Mouse (Mus musculus): Measurements from ENCODE around the gene Sdk2. TPM values are rescaled to one million over a fixed set of nuclear protein-coding genes. Genes with fewer than 3 reads are reported as not detected.

Sdk2 gene
- total and polyA plus RNA-seq, 3 experiments = 0.22 TPM; not detected in 2

DNA sequence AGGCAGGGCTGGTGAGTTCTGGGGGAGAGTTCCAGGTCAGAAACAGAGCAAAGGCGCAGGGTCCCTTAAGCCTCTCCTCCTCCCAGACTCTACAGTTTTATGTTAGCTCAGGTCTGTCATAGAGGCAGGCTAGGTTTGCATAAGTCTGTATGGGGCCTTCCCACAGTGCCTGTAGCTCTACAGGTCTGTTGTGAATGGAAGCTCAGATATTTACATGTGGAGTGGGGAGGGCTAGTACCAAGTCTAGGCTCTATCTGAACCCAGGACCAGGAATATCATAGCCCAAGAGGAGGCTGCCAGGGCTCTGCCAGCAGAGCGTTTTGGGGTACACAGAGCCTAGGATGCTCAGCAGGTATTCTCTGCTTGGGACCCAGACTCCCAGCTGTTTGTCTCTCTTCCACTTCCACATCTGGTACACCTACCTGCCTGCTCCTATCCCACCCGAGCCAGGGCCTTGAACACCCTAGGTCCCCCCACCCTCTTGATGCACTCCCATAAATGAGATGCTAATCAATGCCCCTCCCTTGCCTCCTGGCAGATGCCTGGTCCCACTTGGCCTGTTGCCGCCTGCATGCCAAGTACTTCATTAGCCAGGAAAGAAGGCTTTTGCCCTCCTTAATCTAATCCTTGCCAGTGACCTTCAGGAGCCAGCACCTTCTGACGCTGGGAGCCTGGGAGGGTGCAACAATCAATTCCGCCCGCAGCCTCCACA, 115.8 kb downstream of the Sdk2 start:
- no peaks in the 10 kb centered on the region for H3K36me3 ChIP-seq (replicated peaks)
- H3K9me3 ChIP-seq (replicated peaks) = peaks cover 73% of the 10 kb centered on the region
- no peak overlapping the region for H3K4me3 ChIP-seq (ENCODE audit: low read depth, low read length)
- no peak for DNase-seq (ENCODE audit: low spot score)
- no peak for TF ChIP-seq GATA2 (IDR thresholded peaks at IDR 0.05; ENCODE audit: borderline replicate concordance, low read depth, low read length)
- no peak for TF ChIP-seq TAL1 (conservative IDR thresholded peaks at IDR 0.05; ENCODE audit: low read depth, low read length)
- no peak for TF ChIP-seq GATA1 (IDR thresholded peaks at IDR 0.05; ENCODE audit: borderline replicate concordance, low read length)
- no peak for TF ChIP-seq POLR2AphosphoS5 (IDR thresholded peaks at IDR 0.05; ENCODE audit: insufficient replicate concordance, low read depth, low read length)
- no peak for TF ChIP-seq CTCF (IDR thresholded peaks at IDR 0.05; ENCODE audit: low read depth, low read length)
- no peaks in the 10 kb centered on the region for H3K27me3 ChIP-seq (ENCODE audit: insufficient read depth, low read length)
- ATAC-seq (ENCODE audit: extremely low read depth, insufficient number of reproducible peaks, low FRiP score, poor library complexity, severe bottlenecking) = no peak
- no peaks in the 10 kb centered on the region for H3K4me1 ChIP-seq (ENCODE audit: insufficient read depth, low read depth, low read length)

DNA sequence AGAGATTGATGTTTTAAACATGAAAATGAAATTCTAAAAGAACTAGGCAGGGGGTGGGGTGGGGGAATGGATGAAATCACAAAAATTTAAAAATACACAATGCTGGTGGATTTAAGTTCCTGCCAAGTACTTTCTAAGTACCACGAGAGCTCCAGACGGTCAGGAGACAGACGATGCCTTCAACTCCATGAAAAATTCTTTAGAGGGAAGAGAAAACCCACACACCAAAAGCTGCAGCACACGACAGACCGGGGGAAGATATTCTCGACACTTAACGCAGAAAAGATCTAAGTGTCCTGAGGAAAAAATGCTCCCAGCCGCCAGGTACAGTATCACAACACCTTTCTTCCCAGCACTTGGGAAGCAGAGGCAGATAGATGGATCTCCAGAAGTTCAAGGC, 118.2 kb downstream of the Sdk2 start:
- TF ChIP-seq GATA2 (IDR thresholded peaks at IDR 0.05; ENCODE audit: borderline replicate concordance, low read depth, low read length) (no peak), TAL1 (conservative IDR thresholded peaks at IDR 0.05; ENCODE audit: low read depth, low read length) (no peak), GATA1 (IDR thresholded peaks at IDR 0.05; ENCODE audit: borderline replicate concordance, low read length) (no peak), POLR2AphosphoS5 (IDR thresholded peaks at IDR 0.05; ENCODE audit: insufficient replicate concordance, low read depth, low read length) (no peak)
- H3K36me3 ChIP-seq (replicated peaks) = no peaks in the 10 kb centered on the region
- H3K27me3 ChIP-seq (ENCODE audit: insufficient read depth, low read length) = no peaks in the 10 kb centered on the region
- no peak for ATAC-seq (ENCODE audit: extremely low read depth, insufficient number of reproducible peaks, low FRiP score, poor library complexity, severe bottlenecking)
- no peaks in the 10 kb centered on the region for H3K4me1 ChIP-seq (ENCODE audit: insufficient read depth, low read depth, low read length)
- no peak for DNase-seq (ENCODE audit: low spot score)
- H3K9me3 ChIP-seq (replicated peaks) = peaks cover 79% of the 10 kb centered on the region
- H3K4me3 ChIP-seq (ENCODE audit: low read depth, low read length) = no peak overlapping the region

DNA sequence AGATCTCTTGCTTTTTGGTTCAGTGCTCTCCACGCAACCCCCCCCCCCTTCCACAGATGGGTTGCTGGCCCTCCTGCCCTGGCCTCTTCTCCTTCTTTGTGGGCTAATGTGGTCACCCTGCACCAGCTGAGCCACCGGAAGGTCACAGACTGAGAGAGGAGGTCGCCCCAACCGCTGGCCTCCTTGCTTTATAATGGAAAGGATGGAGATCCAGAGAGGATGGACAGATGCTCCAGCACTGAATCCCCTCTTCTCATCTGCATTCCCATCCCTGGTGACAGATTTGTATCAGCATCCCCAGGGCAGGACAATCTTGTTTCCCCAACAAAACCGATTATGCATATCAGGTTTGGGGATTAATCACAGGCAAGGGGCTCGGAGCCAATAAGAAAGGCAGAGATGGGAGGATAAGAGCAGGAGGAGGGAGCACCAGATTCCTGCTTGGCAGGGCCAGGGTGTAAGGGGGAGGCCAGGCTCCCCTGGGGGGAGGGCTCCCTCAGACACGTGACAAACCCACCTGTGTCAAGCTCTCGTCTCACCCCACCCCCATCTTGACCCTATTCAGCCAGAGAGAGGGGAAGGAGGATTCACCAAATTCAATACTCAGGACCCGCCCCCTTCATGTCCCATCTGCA, 124.6 kb downstream of the Sdk2 start:
- DNase-seq (ENCODE audit: low spot score) = no peak
- TF ChIP-seq GATA2 (IDR thresholded peaks at IDR 0.05; ENCODE audit: borderline replicate concordance, low read depth, low read length) (no peak), CTCF (IDR thresholded peaks at IDR 0.05; ENCODE audit: low read depth, low read length) (no peak), POLR2AphosphoS5 (IDR thresholded peaks at IDR 0.05; ENCODE audit: insufficient replicate concordance, low read depth, low read length) (no peak), TAL1 (conservative IDR thresholded peaks at IDR 0.05; ENCODE audit: low read depth, low read length) (no peak), GATA1 (IDR thresholded peaks at IDR 0.05; ENCODE audit: borderline replicate concordance, low read length) (no peak)
- Histone ChIP-seq H3K4me3 (ENCODE audit: low read depth, low read length) (no peak overlapping the region), H3K4me1 (ENCODE audit: insufficient read depth, low read depth, low read length) (no peaks in the 10 kb centered on the region), H3K27me3 (ENCODE audit: insufficient read depth, low read length) (no peaks in the 10 kb centered on the region), H3K36me3 (replicated peaks) (no peaks in the 10 kb centered on the region), H3K9me3 (replicated peaks) (peaks cover 92% of the 10 kb centered on the region)
- no peak for ATAC-seq (ENCODE audit: extremely low read depth, insufficient number of reproducible peaks, low FRiP score, poor library complexity, severe bottlenecking)

DNA sequence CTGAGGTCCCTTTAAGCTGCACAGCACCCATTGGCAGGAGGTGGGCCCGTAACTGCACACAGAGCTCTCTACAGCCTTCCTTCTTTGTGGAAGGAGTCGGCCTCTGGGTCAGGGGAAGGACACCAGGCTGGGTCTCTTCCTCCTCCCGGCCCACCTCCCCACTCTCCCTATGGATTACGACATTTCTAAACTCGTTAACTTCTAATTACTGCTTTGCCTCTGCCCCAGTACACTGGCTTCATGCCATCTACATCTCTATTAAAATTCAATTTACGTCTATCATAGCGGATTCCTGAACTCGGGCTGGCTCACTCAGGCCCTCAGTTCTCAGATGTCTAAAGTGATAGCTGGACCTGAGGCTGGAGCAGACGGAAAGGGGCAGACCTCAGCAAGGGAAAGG, 133.2 kb downstream of the Sdk2 start:
- Histone ChIP-seq H3K4me1 (ENCODE audit: insufficient read depth, low read depth, low read length) (no peaks in the 10 kb centered on the region), H3K36me3 (replicated peaks) (no peaks in the 10 kb centered on the region), H3K9me3 (replicated peaks) (peaks cover 96% of the 10 kb centered on the region), H3K4me3 (ENCODE audit: low read depth, low read length) (no peak overlapping the region), H3K27me3 (ENCODE audit: insufficient read depth, low read length) (no peaks in the 10 kb centered on the region)
- ATAC-seq (ENCODE audit: extremely low read depth, insufficient number of reproducible peaks, low FRiP score, poor library complexity, severe bottlenecking) = no peak
- no peak for DNase-seq (ENCODE audit: low spot score)
- TF ChIP-seq TAL1 (conservative IDR thresholded peaks at IDR 0.05; ENCODE audit: low read depth, low read length) (no peak), GATA1 (IDR thresholded peaks at IDR 0.05; ENCODE audit: borderline replicate concordance, low read length) (no peak), GATA2 (IDR thresholded peaks at IDR 0.05; ENCODE audit: borderline replicate concordance, low read depth, low read length) (no peak)

DNA sequence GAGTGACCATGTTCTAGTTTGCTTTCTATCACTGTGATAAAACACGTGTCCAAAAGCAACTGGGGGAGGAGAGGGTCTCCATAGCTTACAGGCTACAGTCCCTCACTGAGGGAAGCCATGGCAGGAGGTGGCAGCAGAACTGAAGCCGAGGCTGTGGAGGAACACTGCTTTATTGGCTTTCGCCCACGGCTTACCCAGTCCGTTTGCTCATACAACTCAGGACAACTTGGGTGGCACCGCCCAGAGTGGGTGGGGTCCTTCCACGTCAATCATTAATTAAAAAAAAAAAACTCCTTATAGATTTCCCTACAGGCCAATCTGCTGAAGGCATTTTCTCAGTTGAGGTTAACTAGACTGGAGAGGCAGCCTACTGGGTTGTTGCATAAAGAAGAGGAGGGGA, 133.9 kb downstream of the Sdk2 start:
- Histone ChIP-seq H3K9me3 (replicated peaks) (peaks cover 96% of the 10 kb centered on the region), H3K4me3 (ENCODE audit: low read depth, low read length) (no peak overlapping the region), H3K36me3 (replicated peaks) (no peaks in the 10 kb centered on the region), H3K27me3 (ENCODE audit: insufficient read depth, low read length) (no peaks in the 10 kb centered on the region), H3K4me1 (ENCODE audit: insufficient read depth, low read depth, low read length) (no peaks in the 10 kb centered on the region)
- ATAC-seq (ENCODE audit: extremely low read depth, insufficient number of reproducible peaks, low FRiP score, poor library complexity, severe bottlenecking) (no peak), DNase-seq (ENCODE audit: low spot score) (no peak)
- no peak for TF ChIP-seq GATA2 (IDR thresholded peaks at IDR 0.05; ENCODE audit: borderline replicate concordance, low read depth, low read length)
- TF ChIP-seq CTCF (IDR thresholded peaks at IDR 0.05; ENCODE audit: low read depth, low read length) = no peak
- TF ChIP-seq POLR2AphosphoS5 (IDR thresholded peaks at IDR 0.05; ENCODE audit: insufficient replicate concordance, low read depth, low read length) = no peak
- TF ChIP-seq GATA1 (IDR thresholded peaks at IDR 0.05; ENCODE audit: borderline replicate concordance, low read length) = no peak
- TF ChIP-seq TAL1 (conservative IDR thresholded peaks at IDR 0.05; ENCODE audit: low read depth, low read length) = no peak

DNA sequence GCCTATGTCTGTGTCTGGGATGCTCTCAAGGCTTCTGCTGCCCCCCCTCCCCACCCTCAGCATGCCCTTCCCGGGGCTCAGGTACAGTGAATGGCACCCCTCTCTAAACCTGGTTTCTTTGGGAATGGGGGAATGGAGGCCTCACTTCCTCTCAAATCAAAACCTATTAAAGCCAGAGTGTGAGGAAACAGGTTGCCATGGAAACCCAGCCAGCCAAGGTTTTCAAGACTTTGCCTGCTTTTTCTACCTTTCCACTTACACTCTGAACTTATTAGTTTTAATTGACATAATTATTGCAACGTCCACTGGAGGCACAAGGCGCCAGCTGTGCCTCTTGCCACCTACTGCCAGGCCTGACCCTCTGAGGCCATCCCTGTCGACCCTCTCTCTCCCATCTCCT, 135.1 kb downstream of the Sdk2 start:
- ATAC-seq (ENCODE audit: extremely low read depth, insufficient number of reproducible peaks, low FRiP score, poor library complexity, severe bottlenecking) (no peak), DNase-seq (ENCODE audit: low spot score) (no peak)
- Histone ChIP-seq H3K27me3 (ENCODE audit: insufficient read depth, low read length) (no peaks in the 10 kb centered on the region), H3K4me1 (ENCODE audit: insufficient read depth, low read depth, low read length) (no peaks in the 10 kb centered on the region), H3K4me3 (ENCODE audit: low read depth, low read length) (no peak overlapping the region), H3K36me3 (replicated peaks) (no peaks in the 10 kb centered on the region), H3K9me3 (replicated peaks) (peaks cover 98% of the 10 kb centered on the region)
- TF ChIP-seq TAL1 (conservative IDR thresholded peaks at IDR 0.05; ENCODE audit: low read depth, low read length) (no peak), GATA1 (IDR thresholded peaks at IDR 0.05; ENCODE audit: borderline replicate concordance, low read length) (no peak), POLR2AphosphoS5 (IDR thresholded peaks at IDR 0.05; ENCODE audit: insufficient replicate concordance, low read depth, low read length) (no peak), GATA2 (IDR thresholded peaks at IDR 0.05; ENCODE audit: borderline replicate concordance, low read depth, low read length) (no peak), CTCF (IDR thresholded peaks at IDR 0.05; ENCODE audit: low read depth, low read length) (no peak)

Data from G1E (cell line).